Mouse (Mus musculus): ENCODE data around the gene Hcn4.

DNA sequence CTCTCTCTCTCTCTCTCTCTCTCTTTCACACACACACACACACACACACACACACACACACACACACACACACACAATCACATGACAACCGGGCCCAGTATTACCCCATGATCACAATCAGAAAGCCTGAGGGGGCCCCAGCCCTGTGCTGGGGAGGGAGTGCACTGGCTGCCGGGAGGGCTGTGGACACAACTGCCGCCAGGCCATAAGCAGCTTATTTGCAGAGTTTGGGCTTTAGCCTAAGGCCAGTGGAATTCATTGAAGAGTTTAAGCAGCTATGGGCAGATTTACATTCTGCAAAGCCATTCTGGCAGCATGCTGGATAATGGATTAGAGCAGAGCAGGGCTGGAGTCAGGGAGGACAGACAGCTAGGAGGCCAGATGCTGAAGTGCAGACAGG is 12.0 kb upstream of the Hcn4 start:
- TF ChIP-seq CTCF (IDR thresholded peaks at IDR 0.05; ENCODE audit: extremely low read depth, insufficient read depth, insufficient read length, insufficient replicate concordance) (no peak), POLR2A (IDR thresholded peaks at IDR 0.05; ENCODE audit: low read depth, low read length) (no peak)

Measured in spleen, adult 2 months (tissue).